Mouse (Mus musculus) erythroblast, embryonic 14.5 days (primary cell): ENCODE data around the gene Eif5a2.

Experiments used
- GATA1 ChIP-seq: IDR thresholded peaks from 2 replicates; pipeline ENCODE4 v1.6.1; 2012; ENCODE audit warnings: low read length, inconsistent platforms, mixed read lengths
- TAL1 ChIP-seq: IDR thresholded peaks from 3 replicates; pipeline ENCODE4 v1.6.1; 2012; ENCODE audit warnings: low read length, inconsistent platforms, mixed read lengths

DNA sequence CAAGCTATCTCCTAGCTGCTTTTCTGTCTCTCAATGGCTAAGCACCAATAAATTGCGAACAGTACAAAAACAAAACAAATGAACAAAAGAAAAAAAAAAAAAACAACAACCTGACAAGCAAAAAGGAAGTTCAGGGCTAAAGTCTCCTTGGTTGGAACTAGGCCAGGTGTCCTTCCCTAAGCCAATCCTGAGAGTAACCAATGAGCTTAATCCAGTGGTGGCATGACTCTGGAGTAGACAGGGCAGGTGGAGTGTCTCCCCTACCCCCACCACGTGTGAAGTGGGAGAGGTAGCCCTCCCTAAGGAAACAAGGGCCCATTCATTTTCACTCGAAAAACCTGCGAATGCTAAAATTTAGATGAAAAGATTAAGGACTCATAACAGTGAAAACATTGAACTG is 30.4 kb downstream of the Eif5a2 start:
- no peak for TF ChIP-seq GATA1
- TF ChIP-seq TAL1: no peak
